Mouse (Mus musculus): Measurements from ENCODE around the gene Scrn3. TPM values are rescaled to one million over a fixed set of nuclear protein-coding genes. Genes with fewer than 3 reads are reported as not detected.
A peak's percentile ranks its signal among the peaks of the same experiment; 100 is the strongest.

Scrn3 gene
- polyA plus RNA-seq, 1 experiment from 2014 or later, result 21.1 TPM

- H3K9ac ChIP-seq, result no peak overlapping the region
- H3K4me3 ChIP-seq, result no peak overlapping the region
- no peak overlapping the region for H3K27ac ChIP-seq
- no peaks in the 10 kb centered on the region for H3K36me3 ChIP-seq
- no peak overlapping the region for H3K4me2 ChIP-seq
- whole genome bisulfite sequencing, result 78% methylated on average over 9 of the region's 9 CpGs
- 0 out of 2 replicates have a peak, but pooled peaks cover 3% of the 10 kb centered on the region for H3K4me1 ChIP-seq
- no peaks in the 10 kb centered on the region for H3K27me3 ChIP-seq
- no peaks in the 10 kb centered on the region for H3K9me3 ChIP-seq
- ATAC-seq (ENCODE audit: borderline replicate concordance, extremely low read depth, low FRiP score, low TSS enrichment), result no peak
These were observed 59.3 kb downstream of the Scrn3 start for GRCm38 (mm10) chr2:73371530-73372335.

- WGBS, result 88% methylated on average over 5 of the region's 5 CpGs
- Histone ChIP-seq H3K27ac (no peak overlapping the region), H3K4me3 (no peak overlapping the region), H3K9me3 (no peaks in the 10 kb centered on the region), H3K4me1 (0 out of 2 replicates have a peak, but pooled peaks cover 5% of the 10 kb centered on the region), H3K27me3 (no peaks in the 10 kb centered on the region), H3K36me3 (no peaks in the 10 kb centered on the region), H3K9ac (no peak overlapping the region), H3K4me2 (no peak overlapping the region)
- ATAC-seq (ENCODE audit: borderline replicate concordance, extremely low read depth, low FRiP score, low TSS enrichment), result no peak
These were observed 65.9 kb downstream of the Scrn3 start for GRCm38 (mm10) chr2:73378326-73378725.

- H3K9me3 ChIP-seq, result no peaks in the 10 kb centered on the region
- H3K4me1 ChIP-seq, result 0 out of 2 replicates have a peak, but pooled peaks cover 5% of the 10 kb centered on the region
- peak overlapping the region; percentile 67 for H3K27ac ChIP-seq
- H3K36me3 ChIP-seq, result no peaks in the 10 kb centered on the region
- WGBS, result 51% methylated on average over 5 of the region's 5 CpGs
- no peak overlapping the region for H3K4me3 ChIP-seq
- no peak overlapping the region for H3K4me2 ChIP-seq
- no peaks in the 10 kb centered on the region for H3K27me3 ChIP-seq
- H3K9ac ChIP-seq, result no peak overlapping the region
- ATAC-seq (ENCODE audit: borderline replicate concordance, extremely low read depth, low FRiP score, low TSS enrichment), result no peak
These were observed 67.3 kb downstream of the Scrn3 start for GRCm38 (mm10) chr2:73379656-73380055.

GRCm38 (mm10) chr2:73380298-73380975 is 68.0 kb downstream of the Scrn3 start:
- Histone ChIP-seq H3K27me3 (no peaks in the 10 kb centered on the region), H3K9me3 (no peaks in the 10 kb centered on the region), H3K27ac (peak overlapping the region; percentile 67), H3K4me2 (peak overlapping the region; percentile 1; the same call in 1 of the 2 replicates), H3K4me3 (no peak overlapping the region), H3K9ac (no peak overlapping the region), H3K4me1 (peaks cover 4% of the 10 kb centered on the region), H3K36me3 (no peaks in the 10 kb centered on the region)
- 36% methylated on average over 9 of the region's 9 CpGs for WGBS
- ATAC-seq (ENCODE audit: borderline replicate concordance, extremely low read depth, low FRiP score, low TSS enrichment), result peak; percentile 35; the same call in 1 of the 2 replicates

GRCm38 (mm10) chr2:73385172-73385571 is 72.8 kb downstream of the Scrn3 start:
- Histone ChIP-seq H3K4me1 (peaks cover 9% of the 10 kb centered on the region), H3K27ac (no peak overlapping the region), H3K9ac (no peak overlapping the region), H3K4me3 (peak overlapping the region; percentile 60), H3K36me3 (no peaks in the 10 kb centered on the region), H3K9me3 (no peaks in the 10 kb centered on the region), H3K27me3 (no peaks in the 10 kb centered on the region), H3K4me2 (peak overlapping the region; percentile 89)
- no peak for ATAC-seq (ENCODE audit: borderline replicate concordance, extremely low read depth, low FRiP score, low TSS enrichment)
- 71% methylated on average over 4 of the region's 4 CpGs for WGBS

GRCm38 (mm10) chr2:73385641-73386355 is 73.4 kb downstream of the Scrn3 start:
- no peaks in the 10 kb centered on the region for H3K9me3 ChIP-seq
- H3K4me2 ChIP-seq, result peak overlapping the region; percentile 89
- peak overlapping the region; percentile 21 for H3K27ac ChIP-seq
- peak; percentile 54; the same call in 1 of the 2 replicates for ATAC-seq (ENCODE audit: borderline replicate concordance, extremely low read depth, low FRiP score, low TSS enrichment)
- H3K4me3 ChIP-seq, result peak overlapping the region; percentile 60
- WGBS, result 1% methylated on average over 29 of the region's 29 CpGs
- peaks cover 7% of the 10 kb centered on the region for H3K4me1 ChIP-seq
- H3K9ac ChIP-seq, result peak overlapping the region; percentile 42
- no peaks in the 10 kb centered on the region for H3K36me3 ChIP-seq
- no peaks in the 10 kb centered on the region for H3K27me3 ChIP-seq

- H3K4me3 ChIP-seq, result peak within 1 kb of the TSS; percentile 60
- peak; percentile 99 for ATAC-seq (ENCODE audit: borderline replicate concordance, extremely low read depth, low FRiP score, low TSS enrichment)
- H3K36me3 ChIP-seq, result no peaks in the 10 kb centered on the region
- H3K4me2 ChIP-seq, result peak within 1 kb of the TSS; percentile 89
- no peaks in the 10 kb centered on the region for H3K9me3 ChIP-seq
- peaks cover 7% of the 10 kb centered on the region for H3K4me1 ChIP-seq
- peak within 1 kb of the TSS; percentile 50 for H3K27ac ChIP-seq
- peak within 1 kb of the TSS; percentile 42 for H3K9ac ChIP-seq
- WGBS, result under 1% methylated on average over 44 of the region's 44 CpGs
- no peaks in the 10 kb centered on the region for H3K27me3 ChIP-seq
These were observed 74.1 kb downstream of the Scrn3 start, which contains the start of gene Gpr155 for GRCm38 (mm10) chr2:73386356-73387046. Gene Gpr155, minus strand, starts transcription at chr2:73386572.

Other genes with a start within 250 kb of the Scrn3 start
- gene Ola1, start 93.7 kb upstream of the Scrn3 start, polyA plus RNA-seq (2015; fragmentation: Nextera tagmentation; extraction: Ambion mirVana), result 75.0 and 80.1 TPM in 2 replicates
- not detected in 2 replicates for gene Sp9, start 40.7 kb upstream of the Scrn3 start, polyA plus RNA-seq (2015; fragmentation: Nextera tagmentation; extraction: Ambion mirVana)
- 24.5 and 25.7 TPM in 2 replicates for gene Cir1, start 100 bp downstream of the Scrn3 start, polyA plus RNA-seq (2015; fragmentation: Nextera tagmentation; extraction: Ambion mirVana)
- gene Gpr155, start 74.0 kb downstream of the Scrn3 start, polyA plus RNA-seq (2015; fragmentation: Nextera tagmentation; extraction: Ambion mirVana), result 6.3 and 6.4 TPM in 2 replicates
- 8.3 and 10.2 TPM in 2 replicates for gene Wipf1, start 217.1 kb downstream of the Scrn3 start, polyA plus RNA-seq (2015; fragmentation: Nextera tagmentation; extraction: Ambion mirVana)